Mouse (Mus musculus): ENCODE measurements around the gene Snap25. TPM values are rescaled to one million over a fixed set of nuclear protein-coding genes. Genes with fewer than 3 reads are reported as not detected.

Gene Snap25
- polyA plus RNA-seq, 1 experiment, result 3,013 TPM

DNA sequence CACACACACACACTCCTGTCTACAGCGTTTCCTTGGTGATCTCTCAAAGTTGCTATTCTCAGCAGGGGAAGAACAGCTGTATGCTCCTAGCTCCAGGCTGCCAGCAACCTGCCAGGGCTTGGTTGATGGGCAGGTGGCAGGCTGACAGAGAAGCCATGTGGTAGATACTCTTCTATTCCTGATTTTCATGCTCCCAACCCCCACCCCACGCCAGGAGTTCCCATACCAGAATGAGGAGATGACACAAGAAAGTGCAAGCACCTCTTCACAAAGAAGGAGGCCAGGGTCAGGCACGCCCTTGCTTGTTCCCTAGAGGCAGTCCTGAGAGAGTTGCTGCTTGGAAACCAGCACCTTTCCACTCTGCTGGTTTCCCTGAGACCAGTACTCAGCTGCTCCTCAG, 40.4 kb downstream of the Snap25 start:
- 3% methylated on average over 3 of the region's 3 CpGs for WGBS
- DNase-seq, result peak; percentile 45 to 51
- Histone ChIP-seq H3K27me3 (ENCODE audit: control insufficient read depth, insufficient read depth, low read length) (no peaks in the 10 kb centered on the region), H3K4me3 (replicated peaks; ENCODE audit: insufficient read depth, low read depth, low read length) (no peak overlapping the region), H3K27ac (ENCODE audit: insufficient read depth, low read length) (no peak overlapping the region), H3K4me1 (ENCODE audit: control insufficient read depth, insufficient read depth, low read length) (peaks cover 18% of the 10 kb centered on the region; the same call in 1 of the 2 replicates)
- TF ChIP-seq CTCF (IDR thresholded peaks at IDR 0.05; ENCODE audit: borderline replicate concordance, insufficient read depth, low read depth, low read length) (no peak), POLR2A (IDR thresholded peaks at IDR 0.05; ENCODE audit: borderline replicate concordance, insufficient read depth, low read length) (no peak)

DNA sequence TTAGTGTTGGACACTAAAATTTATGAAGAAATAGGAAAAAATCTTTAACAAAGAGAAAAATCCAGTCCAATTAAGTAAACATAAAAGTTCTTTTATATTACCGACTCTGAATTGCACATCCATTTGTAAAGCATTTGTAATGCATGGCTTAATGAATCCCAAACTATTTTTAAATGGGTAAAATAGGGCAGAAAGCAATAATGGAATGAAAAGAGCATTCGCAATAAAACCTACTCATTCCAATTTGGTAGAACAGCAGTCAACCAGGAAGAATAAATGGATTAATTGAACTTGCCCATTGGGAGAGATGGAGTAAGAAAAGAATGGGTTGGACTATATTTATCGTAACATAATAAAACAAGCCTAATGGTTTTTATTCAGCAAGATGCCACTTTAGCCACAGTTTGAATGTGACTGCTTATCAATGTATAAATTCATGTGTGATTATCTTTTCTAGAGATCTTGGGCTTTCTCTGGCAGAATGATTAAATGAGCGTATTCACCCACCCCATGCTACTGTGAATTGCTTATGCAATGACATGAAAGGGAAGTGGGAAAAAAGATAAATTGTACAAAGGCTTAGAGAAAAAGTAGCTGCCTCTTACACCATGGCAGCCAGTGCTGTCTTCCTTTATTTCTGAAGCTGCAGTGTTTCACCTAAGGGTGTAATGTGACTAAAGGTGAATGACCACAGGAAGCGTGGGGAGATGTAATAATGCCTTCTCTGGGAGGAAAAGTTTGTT, 45.7 kb downstream of the Snap25 start:
- H3K4me1 ChIP-seq (ENCODE audit: control insufficient read depth, insufficient read depth, low read length), result peaks cover 2% of the 10 kb centered on the region; the same call in 1 of the 2 replicates
- no peak for DNase-seq
- WGBS, result 70% methylated on average over 5 of the region's 5 CpGs
- TF ChIP-seq CTCF (IDR thresholded peaks at IDR 0.05; ENCODE audit: borderline replicate concordance, insufficient read depth, low read depth, low read length) (no peak), POLR2A (IDR thresholded peaks at IDR 0.05; ENCODE audit: borderline replicate concordance, insufficient read depth, low read length) (no peak)
- no peaks in the 10 kb centered on the region for H3K27me3 ChIP-seq (ENCODE audit: control insufficient read depth, insufficient read depth, low read length)
- no peak overlapping the region for H3K4me3 ChIP-seq (replicated peaks; ENCODE audit: insufficient read depth, low read depth, low read length)
- H3K27ac ChIP-seq (ENCODE audit: insufficient read depth, low read length), result no peak overlapping the region

DNA sequence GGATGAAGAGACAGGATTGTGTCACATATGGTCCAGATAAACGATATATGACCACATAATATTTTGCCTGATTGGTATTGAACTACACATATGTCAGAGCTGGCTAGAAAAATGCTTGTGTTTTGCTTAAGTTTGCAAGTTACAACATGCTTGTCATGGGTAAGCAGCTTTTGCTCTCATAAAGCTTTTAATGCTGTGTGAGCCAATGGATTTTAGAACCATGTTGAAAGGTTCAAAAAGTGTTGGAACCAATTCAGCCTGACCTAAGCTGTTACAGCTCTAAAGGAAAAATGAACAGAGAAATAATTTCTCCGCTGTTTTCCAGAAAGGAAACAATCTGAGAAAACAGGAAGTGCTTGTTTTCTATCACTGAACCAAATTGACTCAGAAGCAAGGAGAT, 64.9 kb downstream of the Snap25 start:
- Histone ChIP-seq H3K27ac (ENCODE audit: insufficient read depth, low read length) (no peak overlapping the region), H3K4me3 (replicated peaks; ENCODE audit: insufficient read depth, low read depth, low read length) (no peak overlapping the region), H3K4me1 (ENCODE audit: control insufficient read depth, insufficient read depth, low read length) (peaks cover 21% of the 10 kb centered on the region; the same call in 1 of the 2 replicates), H3K27me3 (ENCODE audit: control insufficient read depth, insufficient read depth, low read length) (no peaks in the 10 kb centered on the region)
- DNase-seq, result no peak
- 35% methylated on average over 2 of the region's 2 CpGs for WGBS
- no peak for TF ChIP-seq POLR2A (IDR thresholded peaks at IDR 0.05; ENCODE audit: borderline replicate concordance, insufficient read depth, low read length)
- TF ChIP-seq CTCF (IDR thresholded peaks at IDR 0.05; ENCODE audit: borderline replicate concordance, insufficient read depth, low read depth, low read length), result no peak

DNA sequence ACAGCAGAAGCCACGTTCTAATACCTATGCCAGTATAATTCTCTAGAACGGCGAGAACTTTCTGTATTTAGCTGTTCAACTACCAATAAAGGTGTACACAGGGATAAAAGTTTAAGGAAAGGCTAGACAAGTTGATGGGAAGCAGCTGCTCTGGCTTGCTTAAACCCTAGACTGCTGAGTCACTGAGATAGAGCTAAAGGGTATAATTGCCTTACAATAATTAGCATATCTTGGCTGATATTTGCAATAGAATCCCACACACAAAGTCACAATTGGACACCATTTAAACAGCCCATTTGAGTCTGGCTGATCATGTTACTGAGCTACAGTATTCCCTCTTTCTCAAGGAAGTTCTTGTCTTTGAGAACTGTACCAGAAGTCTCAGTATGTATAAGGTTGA, 65.4 kb downstream of the Snap25 start:
- no peak for DNase-seq
- Histone ChIP-seq H3K4me3 (replicated peaks; ENCODE audit: insufficient read depth, low read depth, low read length) (no peak overlapping the region), H3K27me3 (ENCODE audit: control insufficient read depth, insufficient read depth, low read length) (no peaks in the 10 kb centered on the region), H3K4me1 (ENCODE audit: control insufficient read depth, insufficient read depth, low read length) (peaks cover 21% of the 10 kb centered on the region; the same call in 1 of the 2 replicates), H3K27ac (ENCODE audit: insufficient read depth, low read length) (no peak overlapping the region)
- WGBS, result 94% methylated on average over 3 of the region's 3 CpGs
- TF ChIP-seq POLR2A (IDR thresholded peaks at IDR 0.05; ENCODE audit: borderline replicate concordance, insufficient read depth, low read length) (no peak), CTCF (IDR thresholded peaks at IDR 0.05; ENCODE audit: borderline replicate concordance, insufficient read depth, low read depth, low read length) (no peak)

DNA sequence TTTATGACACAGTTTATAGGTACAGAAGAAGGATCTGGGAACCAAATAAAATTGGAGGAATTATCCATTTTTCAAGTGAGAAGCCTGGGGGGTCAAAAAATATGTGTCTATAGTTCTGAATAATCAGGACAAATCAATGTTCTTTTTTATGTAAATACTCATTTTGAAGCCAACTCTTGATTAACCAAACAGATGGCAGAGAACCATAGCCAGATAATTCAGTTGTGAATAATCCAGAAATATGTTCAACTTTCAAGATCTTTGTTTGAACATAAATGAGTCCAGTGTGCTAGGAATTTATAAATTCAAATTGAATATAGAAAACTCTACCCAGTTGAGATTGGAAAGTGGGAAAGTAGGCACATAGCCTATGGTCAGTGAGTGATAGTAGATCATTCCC, 67.0 kb downstream of the Snap25 start:
- peak overlapping the region; percentile 65; the same call in 1 of the 2 replicates for H3K27ac ChIP-seq (ENCODE audit: insufficient read depth, low read length)
- TF ChIP-seq CTCF (IDR thresholded peaks at IDR 0.05; ENCODE audit: borderline replicate concordance, insufficient read depth, low read depth, low read length) (no peak), POLR2A (IDR thresholded peaks at IDR 0.05; ENCODE audit: borderline replicate concordance, insufficient read depth, low read length) (no peak)
- H3K4me1 ChIP-seq (ENCODE audit: control insufficient read depth, insufficient read depth, low read length), result peaks cover 21% of the 10 kb centered on the region; the same call in 1 of the 2 replicates
- DNase-seq, result peak in 1 of 2 experiments; percentile 70
- no peaks in the 10 kb centered on the region for H3K27me3 ChIP-seq (ENCODE audit: control insufficient read depth, insufficient read depth, low read length)
- H3K4me3 ChIP-seq (replicated peaks; ENCODE audit: insufficient read depth, low read depth, low read length), result no peak overlapping the region

DNA sequence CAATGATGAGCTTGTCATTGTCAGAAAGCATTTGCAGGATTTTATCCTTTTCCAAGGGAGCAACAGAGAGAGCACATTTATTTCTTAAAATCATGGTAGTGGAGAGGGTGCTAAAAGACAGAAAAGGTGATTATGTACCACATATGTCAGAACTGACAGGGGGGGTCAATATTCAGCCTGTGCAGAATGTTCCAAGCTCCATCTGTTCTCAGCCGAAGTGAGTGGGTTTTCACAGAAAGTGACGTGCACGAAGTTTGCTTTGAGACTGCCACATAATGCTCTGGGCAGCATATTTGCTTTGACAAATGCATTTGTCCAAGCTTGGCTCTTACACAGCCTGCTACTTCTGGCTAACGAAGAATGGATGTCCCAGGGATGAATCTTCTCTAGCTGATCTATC, 71.1 kb downstream of the Snap25 start:
- Histone ChIP-seq H3K27ac (ENCODE audit: insufficient read depth, low read length) (no peak overlapping the region), H3K27me3 (ENCODE audit: control insufficient read depth, insufficient read depth, low read length) (no peaks in the 10 kb centered on the region), H3K4me3 (replicated peaks; ENCODE audit: insufficient read depth, low read depth, low read length) (no peak overlapping the region), H3K4me1 (ENCODE audit: control insufficient read depth, insufficient read depth, low read length) (peaks cover 9% of the 10 kb centered on the region; the same call in 1 of the 2 replicates)
- TF ChIP-seq POLR2A (IDR thresholded peaks at IDR 0.05; ENCODE audit: borderline replicate concordance, insufficient read depth, low read length) (no peak), CTCF (IDR thresholded peaks at IDR 0.05; ENCODE audit: borderline replicate concordance, insufficient read depth, low read depth, low read length) (no peak)
- no peak for DNase-seq
- 20% methylated on average over 4 of the region's 4 CpGs for WGBS

DNA sequence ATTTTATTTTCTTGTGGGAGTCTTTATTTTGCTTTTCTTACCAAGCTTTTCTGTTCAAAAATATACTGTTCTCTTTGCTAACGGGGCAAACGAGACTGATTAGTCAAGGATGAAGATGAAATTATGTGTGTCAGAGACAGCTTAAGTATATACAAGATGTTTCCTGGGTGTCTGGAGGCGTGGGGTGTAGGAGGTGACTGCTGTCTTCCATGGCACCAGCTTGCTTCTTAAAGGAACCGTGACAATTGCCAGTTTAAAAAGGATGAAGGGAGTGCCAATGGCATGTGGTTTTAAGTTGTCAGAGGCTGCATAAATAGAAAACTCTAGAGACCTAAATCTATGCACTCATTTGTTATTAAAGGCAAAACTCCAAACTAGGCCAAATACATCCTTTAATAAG, 75.1 kb downstream of the Snap25 start:
- H3K27me3 ChIP-seq (ENCODE audit: control insufficient read depth, insufficient read depth, low read length), result no peaks in the 10 kb centered on the region
- 37% methylated on average over 4 of the region's 4 CpGs for WGBS
- H3K4me1 ChIP-seq (ENCODE audit: control insufficient read depth, insufficient read depth, low read length), result no peaks in the 10 kb centered on the region
- no peak for DNase-seq
- no peak overlapping the region for H3K27ac ChIP-seq (ENCODE audit: insufficient read depth, low read length)
- TF ChIP-seq POLR2A (IDR thresholded peaks at IDR 0.05; ENCODE audit: borderline replicate concordance, insufficient read depth, low read length), result no peak
- no peak for TF ChIP-seq CTCF (IDR thresholded peaks at IDR 0.05; ENCODE audit: borderline replicate concordance, insufficient read depth, low read depth, low read length)
- no peak overlapping the region for H3K4me3 ChIP-seq (replicated peaks; ENCODE audit: insufficient read depth, low read depth, low read length)

DNA sequence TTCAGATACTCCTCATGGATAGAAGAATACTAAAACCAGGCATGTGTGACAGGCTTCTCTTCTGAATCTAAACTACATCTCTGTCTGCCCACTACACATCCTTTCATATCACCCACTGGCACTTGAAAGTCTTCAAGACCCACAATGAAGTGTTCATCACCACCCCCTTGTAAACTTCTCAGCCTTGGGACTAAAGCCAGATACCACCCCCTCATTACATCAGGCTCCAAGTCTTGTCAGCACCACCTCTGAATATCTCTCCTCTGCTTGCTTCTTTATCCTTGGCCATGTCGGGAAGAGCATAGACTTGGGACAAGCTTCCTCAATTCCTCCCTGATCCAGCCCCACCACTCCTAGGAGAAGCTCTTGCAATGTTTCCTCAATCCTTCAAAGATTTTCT, 83.3 kb downstream of the Snap25 start:
- 77% methylated on average over 1 of the region's 1 CpGs for WGBS
- no peak for TF ChIP-seq CTCF (IDR thresholded peaks at IDR 0.05; ENCODE audit: borderline replicate concordance, insufficient read depth, low read depth, low read length)
- TF ChIP-seq POLR2A (IDR thresholded peaks at IDR 0.05; ENCODE audit: borderline replicate concordance, insufficient read depth, low read length), result no peak
- DNase-seq, result no peak
- H3K27ac ChIP-seq (ENCODE audit: insufficient read depth, low read length), result no peak overlapping the region
- no peaks in the 10 kb centered on the region for H3K27me3 ChIP-seq (ENCODE audit: control insufficient read depth, insufficient read depth, low read length)
- no peak overlapping the region for H3K4me3 ChIP-seq (replicated peaks; ENCODE audit: insufficient read depth, low read depth, low read length)
- H3K4me1 ChIP-seq (ENCODE audit: control insufficient read depth, insufficient read depth, low read length), result no peaks in the 10 kb centered on the region

Measured in cerebellum, adult 2 months (tissue).